Mouse (Mus musculus) G1E (cell line): ENCODE measurements around the gene Sorcs3.

Source experiments
- CTCF ChIP-seq: IDR thresholded peaks from 2 replicates; pipeline ENCODE4 v1.5.1; 2012; ENCODE audit warnings: low read depth, low read length, inconsistent platforms, mixed read lengths
- POLR2AphosphoS5 ChIP-seq: IDR thresholded peaks from 2 replicates; pipeline ENCODE4 v1.6.1; 2012; ENCODE audit warnings: low read depth, low read length, inconsistent platforms; ENCODE audit not compliant: insufficient replicate concordance

GRCm38 (mm10) chr19:48260671-48261070, 54.8 kb downstream of the Sorcs3 start:
- TF ChIP-seq CTCF (no peak), POLR2AphosphoS5 (no peak)
